Mouse (Mus musculus): ENCODE results near the gene Sucnr1. TPM values are rescaled to one million over a fixed set of nuclear protein-coding genes. Genes with fewer than 3 reads are reported as not detected.

Gene Sucnr1
- 0.11 TPM in 1 of 2 replicates, not detected in the other for polyA plus RNA-seq (2012; rRNA removed)

GRCm38 (mm10) chr3:60081648-60082047, at the start of gene Sucnr1:
Gene Sucnr1 (plus strand): TSS chr3:60081869.

Other genes with a start within 250 kb of the Sucnr1 start
- not detected in 2 replicates for gene Gm8298, start 220.8 kb upstream of the Sucnr1 start, polyA plus RNA-seq (2012; rRNA removed)
- 0.08 and 0.11 TPM in 2 replicates for gene C130079G13Rik, start 156.7 kb upstream of the Sucnr1 start, polyA plus RNA-seq (2012; rRNA removed)
- 0.72 and 1.0 TPM in 2 replicates for gene Aadacl2, start 75.1 kb upstream of the Sucnr1 start, polyA plus RNA-seq (2012; rRNA removed)
- 0.98 and 1.9 TPM in 2 replicates for gene Aadac, start 56.2 kb upstream of the Sucnr1 start, polyA plus RNA-seq (2012; rRNA removed)